Mouse (Mus musculus): ENCODE measurements around the gene Tlk1. TPM values are rescaled to one million over a fixed set of nuclear protein-coding genes. Genes with fewer than 3 reads are reported as not detected.

The Tlk1 gene
- polyA plus RNA-seq, 1 experiment from 2014 or later: 39.4 TPM

DNA sequence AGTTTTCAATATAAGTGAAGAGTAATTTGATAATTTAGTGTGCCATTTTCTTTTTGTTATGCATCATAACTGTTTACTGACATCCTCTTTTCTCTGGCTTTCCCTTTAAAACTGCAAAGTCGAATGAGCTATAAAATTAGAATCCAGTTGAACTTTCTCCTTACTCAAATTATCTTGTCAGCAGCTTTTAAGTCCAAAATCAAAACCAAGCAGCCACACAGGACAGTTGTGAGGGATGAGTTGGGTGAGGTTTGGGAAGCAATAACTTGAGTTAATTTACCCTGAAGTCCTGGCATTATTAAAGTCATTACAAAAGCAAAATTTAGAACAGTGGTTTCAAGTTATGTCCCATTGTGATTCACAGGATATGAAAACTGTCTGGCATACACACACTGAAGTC lies 62.8 kb downstream of the Tlk1 start:
- H3K4me3 ChIP-seq (ENCODE audit: low read depth, low read length): no peak overlapping the region
- no peaks in the 10 kb centered on the region for H3K4me1 ChIP-seq (ENCODE audit: control insufficient read depth, insufficient read depth, low read length)
- no peaks in the 10 kb centered on the region for H3K9me3 ChIP-seq (replicated peaks; ENCODE audit: control insufficient read depth, low read length)
- ATAC-seq (replicated peaks; ENCODE audit: insufficient number of reproducible peaks, low FRiP score, low TSS enrichment): no peak
- no peak overlapping the region for H3K9ac ChIP-seq (ENCODE audit: low read depth, low read length)
- no peak overlapping the region for H3K27ac ChIP-seq (ENCODE audit: low read depth, low read length)
- 97% methylated on average over 1 of the region's 1 CpGs for WGBS (ENCODE audit: insufficient replicate concordance)
- H3K27me3 ChIP-seq (ENCODE audit: control insufficient read depth, insufficient read depth, low read length): no peaks in the 10 kb centered on the region
- no peak overlapping the region for H3K4me2 ChIP-seq
- no peaks in the 10 kb centered on the region for H3K36me3 ChIP-seq (ENCODE audit: control insufficient read depth, insufficient read depth, low read length)

DNA sequence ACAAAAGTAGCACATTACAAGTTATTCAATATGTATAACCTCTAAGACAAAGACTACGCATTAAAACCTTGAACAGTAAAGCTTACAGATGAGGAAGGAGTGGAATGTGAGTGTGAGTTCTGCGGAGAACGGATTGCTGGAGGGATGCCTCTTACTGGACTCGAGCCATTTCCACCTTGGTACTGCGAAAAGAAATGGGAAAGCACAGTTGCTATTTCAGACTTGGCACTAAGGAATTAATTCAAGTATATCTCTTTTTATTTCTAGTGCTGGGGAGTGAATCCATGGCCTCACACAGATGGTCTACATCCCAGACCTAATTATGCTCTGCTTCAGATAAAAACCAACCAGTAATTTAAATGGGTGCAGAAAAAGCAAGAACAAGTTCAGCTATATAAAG lies 73.4 kb downstream of the Tlk1 start:
- Histone ChIP-seq H3K27ac (ENCODE audit: low read depth, low read length) (no peak overlapping the region), H3K27me3 (ENCODE audit: control insufficient read depth, insufficient read depth, low read length) (no peaks in the 10 kb centered on the region), H3K9ac (ENCODE audit: low read depth, low read length) (no peak overlapping the region), H3K4me1 (ENCODE audit: control insufficient read depth, insufficient read depth, low read length) (no peaks in the 10 kb centered on the region), H3K36me3 (ENCODE audit: control insufficient read depth, insufficient read depth, low read length) (peaks cover 8% of the 10 kb centered on the region), H3K4me3 (ENCODE audit: low read depth, low read length) (no peak overlapping the region), H3K9me3 (replicated peaks; ENCODE audit: control insufficient read depth, low read length) (no peaks in the 10 kb centered on the region), H3K4me2 (no peak overlapping the region)
- ATAC-seq (replicated peaks; ENCODE audit: insufficient number of reproducible peaks, low FRiP score, low TSS enrichment): no peak
- WGBS (ENCODE audit: insufficient replicate concordance): 93% methylated on average over 5 of the region's 5 CpGs

DNA sequence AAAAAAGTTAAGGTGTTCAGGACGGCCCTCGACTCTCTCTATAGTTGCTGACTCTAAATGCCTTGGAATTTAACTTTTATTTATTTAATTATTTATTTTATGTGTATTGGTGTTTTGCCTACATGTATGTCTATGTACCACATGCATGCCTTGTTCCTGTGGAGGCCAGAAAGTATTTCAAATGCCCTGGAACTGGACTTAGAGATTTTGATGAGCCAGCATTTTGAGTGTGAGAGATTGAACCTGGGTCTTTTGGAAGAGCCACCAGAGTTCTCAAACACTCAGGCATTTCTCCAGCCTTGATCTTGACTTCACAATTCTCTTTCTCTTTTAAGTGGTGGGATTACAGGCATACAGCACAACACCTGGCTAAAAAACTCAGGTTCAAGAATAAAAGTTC lies 73.9 kb downstream of the Tlk1 start:
- no peak for ATAC-seq (replicated peaks; ENCODE audit: insufficient number of reproducible peaks, low FRiP score, low TSS enrichment)

DNA sequence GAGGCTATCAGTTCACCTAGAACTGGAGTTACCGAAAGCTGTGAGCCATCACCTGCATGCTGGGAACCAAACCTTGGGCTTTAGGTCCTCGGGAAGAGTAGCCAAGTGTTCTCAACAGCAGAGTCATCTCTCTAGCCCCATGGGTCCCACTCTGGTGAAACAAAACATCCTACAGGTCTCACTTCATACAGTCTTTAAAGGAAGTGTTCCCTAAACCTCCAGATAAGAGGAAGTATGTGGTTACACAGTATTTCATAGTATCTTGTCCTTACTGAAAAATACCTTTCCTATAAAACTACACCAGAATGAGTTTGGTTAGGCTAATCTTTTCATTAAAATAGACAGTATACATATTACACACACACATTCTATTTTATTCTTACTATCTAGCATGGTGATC lies 82.9 kb downstream of the Tlk1 start:
- Histone ChIP-seq H3K4me2 (no peak overlapping the region), H3K27ac (ENCODE audit: low read depth, low read length) (no peak overlapping the region), H3K4me3 (ENCODE audit: low read depth, low read length) (no peak overlapping the region), H3K4me1 (ENCODE audit: control insufficient read depth, insufficient read depth, low read length) (no peaks in the 10 kb centered on the region), H3K27me3 (ENCODE audit: control insufficient read depth, insufficient read depth, low read length) (no peaks in the 10 kb centered on the region), H3K9me3 (replicated peaks; ENCODE audit: control insufficient read depth, low read length) (no peaks in the 10 kb centered on the region), H3K36me3 (ENCODE audit: control insufficient read depth, insufficient read depth, low read length) (peaks cover 21% of the 10 kb centered on the region), H3K9ac (ENCODE audit: low read depth, low read length) (no peak overlapping the region)
- WGBS (ENCODE audit: insufficient replicate concordance): 84% methylated on average over 2 of the region's 2 CpGs
- ATAC-seq (replicated peaks; ENCODE audit: insufficient number of reproducible peaks, low FRiP score, low TSS enrichment): no peak

More for the DNA sequence above, 73.9 kb downstream of the Tlk1 start:
- Histone ChIP-seq H3K27me3 (ENCODE audit: control insufficient read depth, insufficient read depth, low read length) (no peaks in the 10 kb centered on the region), H3K4me1 (ENCODE audit: control insufficient read depth, insufficient read depth, low read length) (no peaks in the 10 kb centered on the region), H3K36me3 (ENCODE audit: control insufficient read depth, insufficient read depth, low read length) (peaks cover 8% of the 10 kb centered on the region), H3K4me2 (no peak overlapping the region), H3K4me3 (ENCODE audit: low read depth, low read length) (no peak overlapping the region), H3K9me3 (replicated peaks; ENCODE audit: control insufficient read depth, low read length) (no peaks in the 10 kb centered on the region), H3K9ac (ENCODE audit: low read depth, low read length) (no peak overlapping the region), H3K27ac (ENCODE audit: low read depth, low read length) (no peak overlapping the region)
- WGBS (ENCODE audit: insufficient replicate concordance): 94% methylated on average over 2 of the region's 2 CpGs

DNA sequence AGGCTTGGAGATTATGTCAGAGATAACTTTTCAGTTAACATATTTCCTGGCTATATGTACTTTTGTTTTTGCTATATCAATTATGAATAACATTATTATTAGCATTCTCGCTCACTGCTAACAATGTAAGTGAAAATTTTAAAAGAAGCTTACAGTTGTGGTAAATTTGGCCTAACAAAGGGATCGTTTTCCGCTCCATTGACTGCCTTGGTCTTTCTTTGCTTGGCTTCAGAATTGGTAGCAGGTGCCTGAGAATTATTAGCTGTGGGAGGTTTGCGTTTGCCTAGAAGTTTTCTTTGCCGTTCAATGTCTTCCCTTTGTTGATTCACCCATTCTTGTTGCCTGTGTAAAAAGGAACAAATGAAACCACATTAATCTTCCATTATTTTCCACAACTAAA lies 83.6 kb downstream of the Tlk1 start:
- Histone ChIP-seq H3K9me3 (replicated peaks; ENCODE audit: control insufficient read depth, low read length) (no peaks in the 10 kb centered on the region), H3K27me3 (ENCODE audit: control insufficient read depth, insufficient read depth, low read length) (no peaks in the 10 kb centered on the region), H3K9ac (ENCODE audit: low read depth, low read length) (no peak overlapping the region), H3K4me2 (no peak overlapping the region), H3K4me1 (ENCODE audit: control insufficient read depth, insufficient read depth, low read length) (no peaks in the 10 kb centered on the region), H3K36me3 (ENCODE audit: control insufficient read depth, insufficient read depth, low read length) (peaks cover 21% of the 10 kb centered on the region), H3K4me3 (ENCODE audit: low read depth, low read length) (no peak overlapping the region), H3K27ac (ENCODE audit: low read depth, low read length) (no peak overlapping the region)
- 93% methylated on average over 5 of the region's 5 CpGs for WGBS (ENCODE audit: insufficient replicate concordance)
- ATAC-seq (replicated peaks; ENCODE audit: insufficient number of reproducible peaks, low FRiP score, low TSS enrichment): no peak

DNA sequence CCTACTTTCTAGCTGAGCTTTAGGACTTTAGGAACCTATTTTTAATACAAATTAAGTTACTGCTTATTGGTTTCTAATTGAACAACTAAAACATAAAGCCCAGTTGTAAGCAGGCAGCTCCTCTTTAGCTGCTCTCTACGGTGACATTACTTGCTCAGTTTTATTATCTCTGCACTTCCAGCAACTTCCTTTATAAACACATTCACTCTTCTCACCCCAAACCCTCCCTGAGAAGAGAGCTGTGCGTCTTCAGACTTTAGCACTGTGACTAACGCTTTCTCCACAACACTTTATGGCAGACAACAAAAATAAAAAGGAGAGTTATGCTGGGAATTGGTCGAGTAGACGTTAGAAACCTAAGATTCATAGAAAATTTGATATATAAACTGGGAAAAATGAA lies 89.5 kb downstream of the Tlk1 start:
- ATAC-seq (replicated peaks; ENCODE audit: insufficient number of reproducible peaks, low FRiP score, low TSS enrichment): no peak
- no peaks in the 10 kb centered on the region for H3K4me1 ChIP-seq (ENCODE audit: control insufficient read depth, insufficient read depth, low read length)
- no peak overlapping the region for H3K4me2 ChIP-seq
- H3K9ac ChIP-seq (ENCODE audit: low read depth, low read length): no peak overlapping the region
- H3K9me3 ChIP-seq (replicated peaks; ENCODE audit: control insufficient read depth, low read length): no peaks in the 10 kb centered on the region
- no peaks in the 10 kb centered on the region for H3K27me3 ChIP-seq (ENCODE audit: control insufficient read depth, insufficient read depth, low read length)
- peaks cover 12% of the 10 kb centered on the region for H3K36me3 ChIP-seq (ENCODE audit: control insufficient read depth, insufficient read depth, low read length)
- H3K4me3 ChIP-seq (ENCODE audit: low read depth, low read length): no peak overlapping the region
- 75% methylated on average over 5 of the region's 5 CpGs for WGBS (ENCODE audit: insufficient replicate concordance)
- no peak overlapping the region for H3K27ac ChIP-seq (ENCODE audit: low read depth, low read length)

DNA sequence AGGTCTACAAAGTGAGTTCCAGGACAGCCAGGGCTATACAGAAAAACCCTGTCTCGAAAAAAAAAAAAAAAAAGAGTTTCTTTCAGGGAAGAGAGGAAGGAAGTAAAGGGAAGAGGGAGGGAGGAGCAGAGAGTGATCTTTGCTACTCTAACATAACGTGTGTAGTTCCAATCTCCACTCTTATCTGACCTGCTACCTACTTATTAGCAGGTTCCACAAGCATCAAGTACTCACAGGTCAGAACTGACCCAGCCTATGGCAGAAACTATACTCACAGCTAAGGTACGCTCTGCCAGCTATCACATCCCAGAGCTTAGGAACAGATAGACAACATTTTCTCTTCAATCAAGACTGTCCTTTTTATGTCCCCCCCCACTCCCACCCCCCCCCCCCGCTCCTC lies 90.0 kb downstream of the Tlk1 start:
- Histone ChIP-seq H3K27ac (ENCODE audit: low read depth, low read length) (no peak overlapping the region), H3K27me3 (ENCODE audit: control insufficient read depth, insufficient read depth, low read length) (no peaks in the 10 kb centered on the region), H3K4me1 (ENCODE audit: control insufficient read depth, insufficient read depth, low read length) (no peaks in the 10 kb centered on the region), H3K9ac (ENCODE audit: low read depth, low read length) (no peak overlapping the region), H3K9me3 (replicated peaks; ENCODE audit: control insufficient read depth, low read length) (no peaks in the 10 kb centered on the region), H3K36me3 (ENCODE audit: control insufficient read depth, insufficient read depth, low read length) (peaks cover 12% of the 10 kb centered on the region), H3K4me3 (ENCODE audit: low read depth, low read length) (no peak overlapping the region), H3K4me2 (no peak overlapping the region)
- WGBS (ENCODE audit: insufficient replicate concordance): 69% methylated on average over 4 of the region's 4 CpGs
- ATAC-seq (replicated peaks; ENCODE audit: insufficient number of reproducible peaks, low FRiP score, low TSS enrichment): no peak

DNA sequence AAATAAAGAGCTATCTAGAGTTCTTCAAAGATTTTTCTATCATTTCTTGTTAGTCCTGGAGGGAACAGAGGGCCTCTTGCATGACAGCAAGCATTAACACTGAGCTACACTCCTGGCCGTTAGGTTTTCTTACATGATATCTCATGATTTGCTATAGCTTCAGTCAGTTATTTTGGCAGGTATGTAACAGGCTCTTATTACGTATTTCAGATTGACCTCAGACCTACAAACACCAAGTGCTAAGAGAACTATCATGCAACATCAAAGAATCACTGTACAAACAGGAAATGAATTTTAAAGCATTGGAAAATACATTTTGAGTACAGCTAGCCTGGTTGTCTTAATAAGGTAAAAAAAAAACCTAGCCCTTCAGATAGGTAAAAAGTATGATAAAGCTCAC lies 98.4 kb downstream of the Tlk1 start:
- H3K27me3 ChIP-seq (ENCODE audit: control insufficient read depth, insufficient read depth, low read length): no peaks in the 10 kb centered on the region
- no peaks in the 10 kb centered on the region for H3K4me1 ChIP-seq (ENCODE audit: control insufficient read depth, insufficient read depth, low read length)
- no peak overlapping the region for H3K27ac ChIP-seq (ENCODE audit: low read depth, low read length)
- peaks cover 12% of the 10 kb centered on the region for H3K36me3 ChIP-seq (ENCODE audit: control insufficient read depth, insufficient read depth, low read length)
- 87% methylated on average over 2 of the region's 2 CpGs for WGBS (ENCODE audit: insufficient replicate concordance)
- no peak overlapping the region for H3K4me3 ChIP-seq (ENCODE audit: low read depth, low read length)
- no peak overlapping the region for H3K9ac ChIP-seq (ENCODE audit: low read depth, low read length)
- ATAC-seq (replicated peaks; ENCODE audit: insufficient number of reproducible peaks, low FRiP score, low TSS enrichment): no peak
- H3K9me3 ChIP-seq (replicated peaks; ENCODE audit: control insufficient read depth, low read length): no peaks in the 10 kb centered on the region
- no peak overlapping the region for H3K4me2 ChIP-seq

DNA sequence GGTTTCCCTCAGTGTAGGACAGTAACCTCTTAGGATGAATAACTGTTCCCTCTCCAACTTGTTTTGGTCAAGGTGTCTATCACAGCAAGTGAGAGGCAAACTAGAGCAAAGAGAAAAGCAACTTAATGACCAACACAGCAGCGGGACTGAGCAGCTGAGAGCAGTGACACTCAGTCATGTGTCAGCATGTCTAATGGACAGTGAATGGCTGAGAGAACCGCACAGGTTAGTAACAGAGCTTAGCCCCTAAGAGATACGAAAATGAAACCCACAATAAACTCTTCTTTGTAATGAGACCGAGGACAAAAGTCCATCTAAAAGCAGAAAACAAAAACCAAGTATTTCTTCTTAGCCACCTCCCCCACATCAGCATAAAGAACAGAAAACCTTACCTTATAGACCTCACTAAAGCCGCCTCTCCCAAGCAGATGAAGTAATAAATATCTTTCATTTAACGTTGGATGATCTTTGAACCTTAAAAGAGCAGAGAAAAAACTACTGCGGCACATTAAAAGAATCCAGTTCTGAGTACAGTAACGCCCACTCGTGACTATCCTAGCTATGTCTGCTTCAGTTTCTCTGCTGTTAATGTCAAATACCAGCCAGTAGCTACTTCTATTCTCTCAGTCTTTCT lies 101.8 kb downstream of the Tlk1 start:
- Histone ChIP-seq H3K36me3 (ENCODE audit: control insufficient read depth, insufficient read depth, low read length) (peaks cover 16% of the 10 kb centered on the region), H3K4me2 (no peak overlapping the region), H3K4me3 (ENCODE audit: low read depth, low read length) (no peak overlapping the region), H3K4me1 (ENCODE audit: control insufficient read depth, insufficient read depth, low read length) (no peaks in the 10 kb centered on the region), H3K9me3 (replicated peaks; ENCODE audit: control insufficient read depth, low read length) (no peaks in the 10 kb centered on the region), H3K27ac (ENCODE audit: low read depth, low read length) (no peak overlapping the region), H3K9ac (ENCODE audit: low read depth, low read length) (no peak overlapping the region), H3K27me3 (ENCODE audit: control insufficient read depth, insufficient read depth, low read length) (no peaks in the 10 kb centered on the region)
- WGBS (ENCODE audit: insufficient replicate concordance): 95% methylated on average over 9 of the region's 9 CpGs
- ATAC-seq (replicated peaks; ENCODE audit: insufficient number of reproducible peaks, low FRiP score, low TSS enrichment): no peak

All from heart, embryonic 11.5 days (tissue).